Mouse (Mus musculus) urinary bladder, adult 2 months (tissue): ENCODE measurements around the gene Timm8a2. TPM values are rescaled to one million over a fixed set of nuclear protein-coding genes. Genes with fewer than 3 reads are reported as not detected.

Experiments
- DNase-seq: peaks from one replicate; pipeline ENCODE4 v3.0.0; 2022; ENCODE audit warnings: low spot score
- polyA plus RNA-seq: library from polyadenylated mRNA; depleted of rRNA; stranded (reverse); fragments of >200 nt; gene quantifications from 2 replicates; pipeline ENCODE4 v1.2.3, GENCODE M21; 2012; rRNA removed

The Timm8a2 gene
- 0.07 TPM in 1 of 2 replicates, not detected in the other for polyA plus RNA-seq

- no peak for DNase-seq
Measured at GRCm38 (mm10) chr14:122034451-122034850, at the start of gene Timm8a2. TSS of gene Timm8a2 (plus strand) at chr14:122034674.

- no peak for DNase-seq
Measured at GRCm38 (mm10) chr14:121985477-121985876, 49.0 kb upstream of the Timm8a2 start.

GRCm38 (mm10) chr14:121986028-121986427 lies 48.4 kb upstream of the Timm8a2 start:
- DNase-seq: no peak

GRCm38 (mm10) chr14:121987287-121987686 lies 47.2 kb upstream of the Timm8a2 start:
- no peak for DNase-seq

- no peak for DNase-seq
Measured at GRCm38 (mm10) chr14:121987691-121988090, 46.8 kb upstream of the Timm8a2 start.

- DNase-seq: no peak
Measured at GRCm38 (mm10) chr14:121989331-121989730, 45.1 kb upstream of the Timm8a2 start.

- DNase-seq: no peak
Measured at GRCm38 (mm10) chr14:121989869-121990268, 44.6 kb upstream of the Timm8a2 start.

GRCm38 (mm10) chr14:121990897-121991296 lies 43.6 kb upstream of the Timm8a2 start:
- DNase-seq: no peak

- no peak for DNase-seq
Measured at GRCm38 (mm10) chr14:121991921-121992320, 42.6 kb upstream of the Timm8a2 start.

GRCm38 (mm10) chr14:121992395-121993280 lies 41.8 kb upstream of the Timm8a2 start:
- no peak for DNase-seq

- no peak for DNase-seq
Measured at GRCm38 (mm10) chr14:121993616-121994015, 40.9 kb upstream of the Timm8a2 start.

- no peak for DNase-seq
Measured at GRCm38 (mm10) chr14:121994171-121994700, 40.2 kb upstream of the Timm8a2 start.

- DNase-seq: no peak
Measured at GRCm38 (mm10) chr14:121994846-121995556, 39.5 kb upstream of the Timm8a2 start.

GRCm38 (mm10) chr14:121995557-121995870 lies 39.0 kb upstream of the Timm8a2 start:
- DNase-seq: no peak

- DNase-seq: no peak
Measured at GRCm38 (mm10) chr14:121996786-121997185, 37.7 kb upstream of the Timm8a2 start.

GRCm38 (mm10) chr14:121999455-121999854 lies 35.0 kb upstream of the Timm8a2 start:
- DNase-seq: no peak

- DNase-seq: no peak
Measured at GRCm38 (mm10) chr14:122000346-122001105, 33.9 kb upstream of the Timm8a2 start.

GRCm38 (mm10) chr14:122002224-122002623 lies 32.2 kb upstream of the Timm8a2 start:
- no peak for DNase-seq

GRCm38 (mm10) chr14:122003812-122004211 lies 30.7 kb upstream of the Timm8a2 start:
- DNase-seq: no peak

- DNase-seq: no peak
Measured at GRCm38 (mm10) chr14:122008261-122008660, 26.2 kb upstream of the Timm8a2 start.

GRCm38 (mm10) chr14:122009502-122009901 lies 25.0 kb upstream of the Timm8a2 start:
- no peak for DNase-seq

GRCm38 (mm10) chr14:122010301-122010700 lies 24.2 kb upstream of the Timm8a2 start:
- no peak for DNase-seq
